Mouse (Mus musculus): ENCODE data around the gene Larp4b. TPM values are rescaled to one million over a fixed set of nuclear protein-coding genes. Genes with fewer than 3 reads are reported as not detected.

Gene Larp4b
- polyA plus RNA-seq, 1 experiment from 2014 or later: 33.6 TPM

GRCm38 (mm10) chr13:9198728-9199464 is 105.2 kb downstream of the Larp4b start:
- 0 out of 2 replicates have a peak, but pooled peaks have one; percentile 44 for ATAC-seq (ENCODE audit: insufficient number of reproducible peaks, insufficient read depth, low FRiP score, low TSS enrichment)
- H3K36me3 ChIP-seq: no peaks in the 10 kb centered on the region
- H3K27ac ChIP-seq: no peak overlapping the region
- 35% methylated on average over 19 of the region's 19 CpGs for WGBS
- no peak overlapping the region for H3K9ac ChIP-seq
- H3K27me3 ChIP-seq: no peaks in the 10 kb centered on the region; the same call in 1 of the 2 replicates
- H3K4me2 ChIP-seq (replicated peaks): peak overlapping the region; percentile 40
- no peaks in the 10 kb centered on the region for H3K4me1 ChIP-seq
- no peaks in the 10 kb centered on the region for H3K9me3 ChIP-seq
- no peak overlapping the region for H3K4me3 ChIP-seq

- peak; percentile 67; the same call in 1 of the 2 replicates for ATAC-seq (ENCODE audit: insufficient number of reproducible peaks, insufficient read depth, low FRiP score, low TSS enrichment)
- 40% methylated on average over 2 of the region's 2 CpGs for WGBS
These were observed 105.8 kb downstream of the Larp4b start for GRCm38 (mm10) chr13:9199465-9199844.

GRCm38 (mm10) chr13:9222761-9223405 is 129.2 kb downstream of the Larp4b start:
- Histone ChIP-seq H3K9ac (no peak overlapping the region), H3K4me3 (no peak overlapping the region), H3K9me3 (no peaks in the 10 kb centered on the region), H3K36me3 (no peaks in the 10 kb centered on the region), H3K4me2 (replicated peaks) (no peak overlapping the region), H3K4me1 (no peaks in the 10 kb centered on the region), H3K27ac (no peak overlapping the region), H3K27me3 (no peaks in the 10 kb centered on the region)
- ATAC-seq (ENCODE audit: insufficient number of reproducible peaks, insufficient read depth, low FRiP score, low TSS enrichment): no peak
- WGBS: 81% methylated on average over 9 of the region's 9 CpGs

More at GRCm38 (mm10) chr13:9199465-9199844, 105.8 kb downstream of the Larp4b start:
- no peak overlapping the region for H3K27ac ChIP-seq
- H3K4me2 ChIP-seq (replicated peaks): peak overlapping the region; percentile 40
- H3K27me3 ChIP-seq: no peaks in the 10 kb centered on the region; the same call in 1 of the 2 replicates
- no peaks in the 10 kb centered on the region for H3K9me3 ChIP-seq
- no peak overlapping the region for H3K4me3 ChIP-seq
- no peaks in the 10 kb centered on the region for H3K36me3 ChIP-seq
- H3K9ac ChIP-seq: no peak overlapping the region
- no peaks in the 10 kb centered on the region for H3K4me1 ChIP-seq

Other genes with a start within 250 kb of the Larp4b start
- 32.0 and 32.3 TPM in 2 replicates for gene Wdr37, start 222.0 kb upstream of the Larp4b start, polyA plus RNA-seq (2016; fragmentation: Nextera tagmentation; extraction: Ambion mirVana)
- gene Idi1, start 208.4 kb upstream of the Larp4b start, polyA plus RNA-seq (2016; fragmentation: Nextera tagmentation; extraction: Ambion mirVana): 66.8 and 83.4 TPM in 2 replicates
- not detected in 2 replicates for gene Gm9745, start 145.7 kb upstream of the Larp4b start, polyA plus RNA-seq (2016; fragmentation: Nextera tagmentation; extraction: Ambion mirVana)
- gene Idi2, start 141.0 kb upstream of the Larp4b start, polyA plus RNA-seq (2016; fragmentation: Nextera tagmentation; extraction: Ambion mirVana): 0.06 TPM in 1 of 2 replicates, not detected in the other
- 90.7 and 93.2 TPM in 2 replicates for gene Gtpbp4, start 97.8 kb upstream of the Larp4b start, polyA plus RNA-seq (2016; fragmentation: Nextera tagmentation; extraction: Ambion mirVana)
- 8.1 and 8.6 TPM in 2 replicates for gene Dip2c, start 182.6 kb downstream of the Larp4b start, polyA plus RNA-seq (2016; fragmentation: Nextera tagmentation; extraction: Ambion mirVana)

Measured in embryonic facial prominence, embryonic 12.5 days (tissue).